ENCODE assay signal across 9 mouse cellular contexts in the genomic region with DNA sequence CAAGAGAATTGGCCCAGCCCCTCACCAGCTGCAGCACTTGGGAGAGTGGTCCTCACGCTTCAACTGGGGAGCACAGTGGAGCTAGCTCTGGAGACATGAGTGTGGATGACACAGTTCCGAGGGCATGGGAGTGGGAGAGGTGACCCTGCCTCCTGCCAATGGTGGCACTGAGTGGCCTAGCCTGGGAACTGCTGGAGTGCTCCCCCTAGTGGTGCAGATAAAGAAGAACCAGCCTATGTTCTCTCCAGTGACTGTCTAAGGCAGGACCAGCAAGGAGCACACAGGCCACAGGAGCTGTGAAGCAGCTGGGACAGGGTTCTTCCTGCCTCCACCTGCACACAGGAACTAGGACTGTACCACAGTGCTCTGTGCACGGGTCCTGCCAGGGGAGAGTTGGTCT. TPM values are rescaled to one million over a fixed set of nuclear protein-coding genes. Genes with fewer than 3 reads are reported as not detected.
DNase-seq lines count a peak whose midpoint lies in the region; ATAC-seq lines count a peak whose summit lies in the region.
"Had no signal": no experiment of that assay in that cellular context is flagged by ENCODE, and none has a peak within 500 bp of the region (broad histone marks: within the 10 kb centered on the region; RNA-seq: fewer than 3 reads in every experiment).

No protein-coding gene starts in this region.

- H3K4me1 ChIP-seq in kidney, embryonic 16.5 days (ENCODE audit: insufficient read depth, low read length) = 0 out of 2 replicates have a peak, but pooled peaks cover 4% of the 10 kb centered on the region
- H3K4me1 ChIP-seq in limb, embryonic 12.5 days (replicated peaks) = no peaks in the 10 kb centered on the region
- H3K4me1 ChIP-seq: heart, embryonic 13.5 days had no signal

- no peak overlapping the region for H3K9ac ChIP-seq in kidney, embryonic 16.5 days (replicated peaks; ENCODE audit: low read length)
- no peak overlapping the region for H3K9ac ChIP-seq in limb, embryonic 12.5 days (replicated peaks)
- H3K9ac ChIP-seq: heart, embryonic 13.5 days had no signal

- WGBS in kidney, embryonic 16.5 days = 79% methylated on average over 3 of the region's 3 CpGs
- 72% methylated on average over 3 of the region's 3 CpGs for WGBS in limb, embryonic 12.5 days

- no peak overlapping the region for H3K27ac ChIP-seq in kidney, embryonic 16.5 days (ENCODE audit: low read length)
- H3K27ac ChIP-seq in limb, embryonic 12.5 days = no peak overlapping the region
- H3K27ac ChIP-seq: heart, embryonic 13.5 days had no signal

- no peaks in the 10 kb centered on the region for H3K27me3 ChIP-seq in kidney, embryonic 16.5 days (ENCODE audit: insufficient read depth, low read length)
- H3K27me3 ChIP-seq in limb, embryonic 12.5 days = no peaks in the 10 kb centered on the region
- H3K27me3 ChIP-seq: heart, embryonic 13.5 days had no signal

- no peaks in the 10 kb centered on the region; the same call in 1 of the 2 replicates for H3K9me3 ChIP-seq in kidney, embryonic 16.5 days (ENCODE audit: low read length)
- 0 out of 2 replicates have a peak, but pooled peaks cover 7% of the 10 kb centered on the region for H3K9me3 ChIP-seq in limb, embryonic 12.5 days

- H3K4me3 ChIP-seq in kidney, embryonic 16.5 days (ENCODE audit: low read length) = no peak overlapping the region
- H3K4me3 ChIP-seq in limb, embryonic 12.5 days (replicated peaks) = no peak overlapping the region
- H3K4me3 ChIP-seq: heart, embryonic 13.5 days had no signal

- no peak overlapping the region for H3K4me2 ChIP-seq in kidney, embryonic 16.5 days (replicated peaks; ENCODE audit: low read depth, low read length)
- no peak overlapping the region for H3K4me2 ChIP-seq in limb, embryonic 12.5 days
- H3K4me2 ChIP-seq: heart, embryonic 13.5 days had no signal

- ATAC-seq in kidney, embryonic 16.5 days (ENCODE audit: low FRiP score, low TSS enrichment) = peak; percentile 54
- peak; percentile 73; the same call in 1 of the 2 replicates for ATAC-seq in limb, embryonic 12.5 days (ENCODE audit: insufficient number of reproducible peaks, insufficient read depth, low FRiP score, low TSS enrichment, low read depth)

- DNase-seq in adrenal gland, postnatal 14 days = peak; percentile 17
- DNase-seq in adrenal gland, postnatal 25 days = no peak
- DNase-seq in kidney, postnatal 4 days = no peak
- DNase-seq in ES-CJ7 (ENCODE audit: low read depth, low spot score) = peak; percentile 47
- no peak for DNase-seq in urinary bladder, adult 18-20 months (ENCODE audit: low spot score in 2 of 2)
- no peak for DNase-seq in right cerebral cortex, adult 18-20 months

- H3K36me3 ChIP-seq in kidney, embryonic 16.5 days (ENCODE audit: insufficient read depth, low read length) = no peaks in the 10 kb centered on the region
- no peaks in the 10 kb centered on the region for H3K36me3 ChIP-seq in limb, embryonic 12.5 days
- H3K36me3 ChIP-seq: heart, embryonic 13.5 days had no signal

RNA-seq across cellular contexts. Expression of gene Plcz1, which starts 40.5 kb away (rescaled TPM):
- total RNA-seq in adrenal gland, postnatal 14 days (2021) = not detected in 2 replicates
- not detected in 2 replicates for total RNA-seq in adrenal gland, postnatal 25 days (2021)
- 0.06 and 0.13 TPM in 2 replicates for polyA plus RNA-seq in kidney, embryonic 16.5 days (2015; fragmentation: Nextera tagmentation; extraction: Ambion mirVana)
- not detected in 2 replicates for polyA plus RNA-seq in limb, embryonic 12.5 days (2016; fragmentation: Nextera tagmentation; extraction: Ambion mirVana)
- polyA plus RNA-seq: heart, embryonic 13.5 days had no signal

RNA-seq across cellular contexts. Expression of gene Capza3, which starts 40.7 kb away (rescaled TPM):
- not detected in 2 replicates for total RNA-seq in adrenal gland, postnatal 14 days (2021)
- total RNA-seq in adrenal gland, postnatal 25 days (2021) = not detected in 2 replicates
- polyA plus RNA-seq in kidney, embryonic 16.5 days (2015; fragmentation: Nextera tagmentation; extraction: Ambion mirVana) = not detected in 2 replicates
- not detected in 2 replicates for polyA plus RNA-seq in limb, embryonic 12.5 days (2016; fragmentation: Nextera tagmentation; extraction: Ambion mirVana)
- polyA plus RNA-seq: heart, embryonic 13.5 days had no signal

Comparison
In these comparisons a context has a peak if more than half of its experiments do, and no peak if none do; other contexts are left out.
1. DNase-seq: peak in adrenal gland, postnatal 14 days (single experiment) and ES-CJ7 (single experiment); none in adrenal gland, postnatal 25 days (single experiment), kidney, postnatal 4 days (0 of 2), urinary bladder, adult 18-20 months (0 of 2) and right cerebral cortex, adult 18-20 months (single experiment).